Mouse (Mus musculus) hindbrain, embryonic 13.5 days (tissue): ENCODE data around the gene Lrat. TPM values are rescaled to one million over a fixed set of nuclear protein-coding genes. Genes with fewer than 3 reads are reported as not detected.

ENCODE experiments used
- ATAC-seq: fragments of 200-750 bp; cut with Nextera tagmentation; 2 replicates; pipeline ENCODE4 v1.8.0; 2017; ENCODE audit warnings: moderate TSS enrichment; ENCODE audit not compliant: low FRiP score
- H3K27ac ChIP-seq: fragments of 300-500 bp; sonication (generic); 2 replicates; pipeline ENCODE4 v1.5.1; 2015; ENCODE audit warnings: inconsistent platforms, mild to moderate bottlenecking, moderate library complexity
- H3K27me3 ChIP-seq: fragments of 300-500 bp; sonication (generic); 2 replicates; pipeline ENCODE4 v1.6.1; 2015; ENCODE audit warnings: mild to moderate bottlenecking, inconsistent platforms
- H3K36me3 ChIP-seq: fragments of 300-500 bp; sonication (generic); 2 replicates; pipeline ENCODE4 v1.6.1; 2015; ENCODE audit warnings: mild to moderate bottlenecking, inconsistent platforms
- H3K4me1 ChIP-seq: fragments of 300-500 bp; sonication (generic); replicated peaks from 2 replicates; pipeline ENCODE4 v1.6.1; 2015; ENCODE audit warnings: inconsistent platforms
- H3K4me2 ChIP-seq: fragments of 300-500 bp; sonication (generic); 2 replicates; pipeline ENCODE4 v1.6.1; 2015; ENCODE audit warnings: inconsistent platforms, mild to moderate bottlenecking, moderate library complexity
- H3K4me3 ChIP-seq: fragments of 300-500 bp; sonication (generic); 2 replicates; pipeline ENCODE4 v1.5.1; 2015; ENCODE audit warnings: mild to moderate bottlenecking, inconsistent platforms
- H3K9ac ChIP-seq: fragments of 300-500 bp; sonication (generic); 2 replicates; pipeline ENCODE4 v1.6.1; 2015; ENCODE audit warnings: mild to moderate bottlenecking, inconsistent platforms
- H3K9me3 ChIP-seq: fragments of 300-500 bp; sonication (generic); 2 replicates; pipeline ENCODE4 v1.6.1; 2016; ENCODE audit warnings: inconsistent platforms
- WGBS: fragments of 180-500 bp; shearing (Covaris S2); methylation state at CpG from one replicate; pipeline ENCODE4 v1.1.7; 2015; 5-methylcytosine and 5-hydroxymethylcytosine counted together
- polyA plus RNA-seq: library from polyadenylated mRNA; unstranded; fragments of >200 nt; fragmentation: Nextera tagmentation; extraction: Ambion mirVana; gene quantifications from 2 replicates; pipeline ENCODE4 v1.2.1, GENCODE M21; 2015

Gene Lrat
- 0.05 and 0.13 TPM in 2 replicates for polyA plus RNA-seq

GRCm38 (mm10) chr3:82903613-82904205, at the start of gene Lrat:
Gene Lrat (minus strand): TSS chr3:82903973.
- Histone ChIP-seq H3K4me1 (peaks cover 17% of the 10 kb centered on the region), H3K36me3 (no peaks in the 10 kb centered on the region), H3K27me3 (peaks cover 40% of the 10 kb centered on the region), H3K4me3 (peak within 1 kb of the TSS; percentile 53), H3K9ac (peak within 1 kb of the TSS; percentile 68), H3K4me2 (peak within 1 kb of the TSS; percentile 97), H3K9me3 (no peaks in the 10 kb centered on the region), H3K27ac (no peak within 1 kb of the TSS)
- peak; percentile 65; the same call in 1 of the 2 replicates for ATAC-seq
- under 1% methylated on average over 35 of the region's 35 CpGs for WGBS

GRCm38 (mm10) chr3:82952173-82952962, 48.6 kb upstream of the Lrat start:
- ATAC-seq, result no peak
- Histone ChIP-seq H3K4me2 (no peak overlapping the region), H3K27ac (no peak overlapping the region), H3K4me1 (no peaks in the 10 kb centered on the region), H3K36me3 (no peaks in the 10 kb centered on the region), H3K4me3 (no peak overlapping the region), H3K9ac (no peak overlapping the region), H3K9me3 (no peaks in the 10 kb centered on the region), H3K27me3 (no peaks in the 10 kb centered on the region)
- WGBS, result 91% methylated on average over 4 of the region's 4 CpGs

GRCm38 (mm10) chr3:82950639-82951038, 46.9 kb upstream of the Lrat start:
- Histone ChIP-seq H3K27me3 (no peaks in the 10 kb centered on the region), H3K9me3 (no peaks in the 10 kb centered on the region), H3K4me3 (no peak overlapping the region), H3K4me1 (no peaks in the 10 kb centered on the region), H3K27ac (no peak overlapping the region), H3K9ac (no peak overlapping the region), H3K4me2 (no peak overlapping the region), H3K36me3 (no peaks in the 10 kb centered on the region)
- ATAC-seq, result no peak
- WGBS, result 81% methylated on average over 7 of the region's 7 CpGs

GRCm38 (mm10) chr3:82950208-82950607, 46.4 kb upstream of the Lrat start:
- 82% methylated on average over 10 of the region's 10 CpGs for WGBS
- Histone ChIP-seq H3K4me1 (no peaks in the 10 kb centered on the region), H3K9ac (no peak overlapping the region), H3K36me3 (no peaks in the 10 kb centered on the region), H3K27ac (no peak overlapping the region), H3K4me3 (no peak overlapping the region), H3K9me3 (no peaks in the 10 kb centered on the region), H3K27me3 (no peaks in the 10 kb centered on the region), H3K4me2 (no peak overlapping the region)
- no peak for ATAC-seq

- Histone ChIP-seq H3K36me3 (no peaks in the 10 kb centered on the region), H3K4me3 (no peak overlapping the region), H3K9ac (no peak overlapping the region), H3K4me2 (no peak overlapping the region), H3K9me3 (no peaks in the 10 kb centered on the region), H3K27me3 (no peaks in the 10 kb centered on the region), H3K27ac (no peak overlapping the region), H3K4me1 (no peaks in the 10 kb centered on the region)
- WGBS, result 66% methylated on average over 6 of the region's 6 CpGs
- no peak for ATAC-seq
These were observed 42.8 kb upstream of the Lrat start for GRCm38 (mm10) chr3:82946375-82947107.

- no peaks in the 10 kb centered on the region for H3K9me3 ChIP-seq
- no peak overlapping the region for H3K27ac ChIP-seq
- no peaks in the 10 kb centered on the region for H3K36me3 ChIP-seq
- ATAC-seq, result no peak
- WGBS, result 87% methylated on average over 2 of the region's 2 CpGs
- H3K4me2 ChIP-seq, result no peak overlapping the region
- H3K4me3 ChIP-seq, result no peak overlapping the region
- H3K4me1 ChIP-seq, result no peaks in the 10 kb centered on the region
- H3K27me3 ChIP-seq, result no peaks in the 10 kb centered on the region
- H3K9ac ChIP-seq, result no peak overlapping the region
These were observed 24.1 kb upstream of the Lrat start for GRCm38 (mm10) chr3:82927917-82928316.

GRCm38 (mm10) chr3:82915632-82916031, 11.9 kb upstream of the Lrat start:
- H3K36me3 ChIP-seq, result no peaks in the 10 kb centered on the region

GRCm38 (mm10) chr3:82908671-82909070, 4.9 kb upstream of the Lrat start:
- H3K4me2 ChIP-seq, result no peak overlapping the region
- no peak overlapping the region for H3K27ac ChIP-seq
- no peak for ATAC-seq
- 85% methylated on average over 2 of the region's 2 CpGs for WGBS
- no peak overlapping the region for H3K9ac ChIP-seq
- H3K27me3 ChIP-seq, result peaks cover 24% of the 10 kb centered on the region
- no peaks in the 10 kb centered on the region for H3K36me3 ChIP-seq
- H3K4me1 ChIP-seq, result peaks cover 10% of the 10 kb centered on the region
- no peaks in the 10 kb centered on the region for H3K9me3 ChIP-seq
- no peak overlapping the region for H3K4me3 ChIP-seq

More at GRCm38 (mm10) chr3:82915632-82916031, 11.9 kb upstream of the Lrat start:
- Histone ChIP-seq H3K27ac (no peak overlapping the region), H3K4me2 (no peak overlapping the region), H3K9ac (no peak overlapping the region), H3K4me3 (no peak overlapping the region), H3K27me3 (no peaks in the 10 kb centered on the region), H3K4me1 (no peaks in the 10 kb centered on the region), H3K9me3 (no peaks in the 10 kb centered on the region)
- 13% methylated on average over 1 of the region's 1 CpGs for WGBS
- no peak for ATAC-seq

GRCm38 (mm10) chr3:82904211-82904908, 587 bp upstream of the Lrat start:
- no peaks in the 10 kb centered on the region for H3K9me3 ChIP-seq

GRCm38 (mm10) chr3:82902757-82903612, 788 bp downstream of the Lrat start:
- H3K4me3 ChIP-seq, result peak overlapping the region; percentile 53
- no peak overlapping the region for H3K27ac ChIP-seq
- H3K4me2 ChIP-seq, result peak overlapping the region; percentile 97
- WGBS, result 27% methylated on average over 20 of the region's 20 CpGs
- ATAC-seq, result peak; percentile 28; the same call in 1 of the 2 replicates
- H3K27me3 ChIP-seq, result peaks cover 40% of the 10 kb centered on the region
- H3K4me1 ChIP-seq, result peaks cover 17% of the 10 kb centered on the region
- no peak overlapping the region for H3K9ac ChIP-seq
- no peaks in the 10 kb centered on the region for H3K36me3 ChIP-seq
- H3K9me3 ChIP-seq, result no peaks in the 10 kb centered on the region

More at GRCm38 (mm10) chr3:82904211-82904908, 587 bp upstream of the Lrat start:
- Histone ChIP-seq H3K4me2 (peak overlapping the region; percentile 97), H3K4me1 (peaks cover 17% of the 10 kb centered on the region), H3K4me3 (peak overlapping the region; percentile 53), H3K27me3 (peaks cover 40% of the 10 kb centered on the region), H3K27ac (no peak overlapping the region), H3K36me3 (no peaks in the 10 kb centered on the region), H3K9ac (peak overlapping the region; percentile 68)
- no peak; the same call in 1 of the 2 replicates for ATAC-seq
- WGBS, result 1% methylated on average over 31 of the region's 31 CpGs

GRCm38 (mm10) chr3:82888842-82889241, 14.9 kb downstream of the Lrat start:
- Histone ChIP-seq H3K9ac (no peak overlapping the region), H3K4me2 (no peak overlapping the region), H3K4me1 (no peaks in the 10 kb centered on the region), H3K36me3 (no peaks in the 10 kb centered on the region), H3K27me3 (no peaks in the 10 kb centered on the region), H3K4me3 (no peak overlapping the region), H3K9me3 (no peaks in the 10 kb centered on the region), H3K27ac (no peak overlapping the region)
- WGBS, result 5% methylated on average over 2 of the region's 2 CpGs
- no peak for ATAC-seq
